Mouse (Mus musculus) MEL (cell line): Measurements from ENCODE around the gene Manf. TPM values are rescaled to one million over a fixed set of nuclear protein-coding genes. Genes with fewer than 3 reads are reported as not detected.

Experiments used
- DNase-seq: peaks from one replicate; pipeline ENCODE4 v3.0.0; 2011; ENCODE audit warnings: low read depth, low spot score
- H3K27ac ChIP-seq: 2 replicates; pipeline ENCODE4 v1.5.1; 2012; ENCODE audit warnings: low read depth, mild to moderate bottlenecking, control low read depth, low read length, moderate library complexity; ENCODE audit not compliant: control insufficient read depth
- H3K27me3 ChIP-seq, 2 experiments: fragments of 150-350 bp in 1 of 2; sonication (generic) in 1 of 2; 2 replicates each; pipeline ENCODE4 v1.6.1; 2012; ENCODE audit warnings: low read length in 2 of 2, mild to moderate bottlenecking in 2 of 2, improper control_type of control experiment in 1 of 2, moderate library complexity in 1 of 2; ENCODE audit not compliant: insufficient read depth in 2 of 2, control insufficient read depth in 1 of 2
- H3K36me3 ChIP-seq, 2 experiments: 2 replicates each; pipeline ENCODE4 v1.6.1; 2012 to 2014; ENCODE audit warnings: low read length in 2 of 2, improper control_type of control experiment in 1 of 2, inconsistent platforms in 1 of 2, mild to moderate bottlenecking in 1 of 2; ENCODE audit not compliant: insufficient read depth in 2 of 2, control insufficient read depth in 1 of 2
- H3K4me1 ChIP-seq, 2 experiments: fragments of 150-350 bp in 1 of 2; sonication (generic) in 1 of 2; 2 replicates each; pipeline ENCODE4 v1.6.1; 2012; ENCODE audit warnings: low read length in 2 of 2, improper control_type of control experiment in 1 of 2, mild to moderate bottlenecking in 1 of 2; ENCODE audit not compliant: insufficient read depth in 2 of 2, control insufficient read depth in 1 of 2
- H3K4me3 ChIP-seq, 2 experiments: fragments of 150-350 bp in 1 of 2; sonication (generic) in 1 of 2; 2 replicates each; pipeline ENCODE4 v1.5.1; 2012; ENCODE audit warnings: low read depth in 2 of 2, low read length in 2 of 2, mild to moderate bottlenecking in 2 of 2, moderate library complexity in 2 of 2, control low read depth in 1 of 2, improper control_type of control experiment in 1 of 2; ENCODE audit not compliant: control insufficient read depth in 1 of 2, insufficient read depth in 1 of 2
- H3K79me2 ChIP-seq: 2 replicates; pipeline ENCODE4 v1.6.1; 2012; ENCODE audit warnings: mild to moderate bottlenecking, low read length, moderate library complexity; ENCODE audit not compliant: control insufficient read depth, poor library complexity, insufficient read depth
- H3K9ac ChIP-seq: 2 replicates; pipeline ENCODE4 v1.6.1; 2012; ENCODE audit warnings: low read depth, mild to moderate bottlenecking, control low read depth, low read length, moderate library complexity; ENCODE audit not compliant: control insufficient read depth, poor library complexity, severe bottlenecking
- H3K9me3 ChIP-seq: fragments of 150-350 bp; sonication (generic); replicated peaks from 2 replicates; pipeline ENCODE4 v1.6.1; 2012; ENCODE audit warnings: mild to moderate bottlenecking, low read length, improper control_type of control experiment, moderate library complexity; ENCODE audit not compliant: insufficient read depth
- BHLHE40 ChIP-seq: IDR thresholded peaks from 2 replicates; pipeline ENCODE4 v1.6.1; 2012; ENCODE audit warnings: low read depth, mild to moderate bottlenecking, inconsistent platforms, low read length, improper control_type of control experiment, borderline replicate concordance
- CHD1 ChIP-seq: IDR thresholded peaks from 2 replicates; pipeline ENCODE4 v1.6.1; 2012; ENCODE audit warnings: low read depth, mild to moderate bottlenecking, inconsistent platforms, low read length, improper control_type of control experiment
- E2F4 ChIP-seq: IDR thresholded peaks from 2 replicates; pipeline ENCODE4 v1.6.1; 2011; ENCODE audit warnings: low read depth, low read length, improper control_type of control experiment, borderline replicate concordance
- EP300 ChIP-seq, 2 experiments: IDR thresholded peaks; 2 replicates each; pipeline ENCODE4 v1.6.1; 2011; ENCODE audit warnings: improper control_type of control experiment in 2 of 2, low read length in 2 of 2, low read depth in 1 of 2, mild to moderate bottlenecking in 1 of 2
- ETS1 ChIP-seq: IDR thresholded peaks from 2 replicates; pipeline ENCODE4 v1.6.1; 2012; ENCODE audit warnings: low read depth, mild to moderate bottlenecking, inconsistent platforms, low read length, improper control_type of control experiment, moderate library complexity
- GATA1 ChIP-seq: IDR thresholded peaks from 2 replicates; pipeline ENCODE4 v1.6.1; 2011; ENCODE audit warnings: low read depth, low read length, improper control_type of control experiment
- HCFC1 ChIP-seq: IDR thresholded peaks from 2 replicates; pipeline ENCODE4 v1.6.1; 2012; ENCODE audit warnings: low read depth, mild to moderate bottlenecking, inconsistent platforms, low read length, improper control_type of control experiment, moderate library complexity
- JUND ChIP-seq: IDR thresholded peaks from 2 replicates; pipeline ENCODE4 v1.6.1; 2011; ENCODE audit warnings: low read depth, mild to moderate bottlenecking, improper control_type of control experiment, low read length
- KAT2A ChIP-seq: conservative IDR thresholded peaks from 2 replicates; pipeline ENCODE4 v1.6.1; 2012; ENCODE audit warnings: low read depth, low read length, improper control_type of control experiment, inconsistent platforms
- MAX ChIP-seq: IDR thresholded peaks from 2 replicates; pipeline ENCODE4 v1.6.1; 2011; ENCODE audit warnings: low read length, improper control_type of control experiment
- MAZ ChIP-seq: IDR thresholded peaks from 2 replicates; pipeline ENCODE4 v1.6.1; 2012; ENCODE audit warnings: low read depth, mild to moderate bottlenecking, inconsistent platforms, low read length, improper control_type of control experiment
- MXI1 ChIP-seq: IDR thresholded peaks from 2 replicates; pipeline ENCODE4 v1.6.1; 2011; ENCODE audit warnings: mild to moderate bottlenecking, low read depth, low read length, improper control_type of control experiment
- MYB ChIP-seq: IDR thresholded peaks from 2 replicates; pipeline ENCODE4 v1.6.1; 2011; ENCODE audit warnings: mild to moderate bottlenecking, low read depth, low read length, improper control_type of control experiment
- MYC ChIP-seq: IDR thresholded peaks from 2 replicates; pipeline ENCODE4 v1.6.1; 2011; ENCODE audit warnings: low read depth, mild to moderate bottlenecking, low read length, improper control_type of control experiment, moderate library complexity
- NELFE ChIP-seq: IDR thresholded peaks from 2 replicates; pipeline ENCODE4 v1.6.1; 2011; ENCODE audit warnings: low read depth, low read length, improper control_type of control experiment
- NRF1 ChIP-seq: IDR thresholded peaks from 2 replicates; pipeline ENCODE4 v1.6.1; 2014; ENCODE audit warnings: low read depth, mild to moderate bottlenecking, inconsistent platforms, low read length, improper control_type of control experiment, moderate library complexity; ENCODE audit not compliant: poor library complexity, insufficient read depth, severe bottlenecking
- POLR2AphosphoS2 ChIP-seq: IDR thresholded peaks from 2 replicates; pipeline ENCODE4 v1.6.1; 2011; ENCODE audit warnings: low read length, improper control_type of control experiment
- RCOR1 ChIP-seq: IDR thresholded peaks from 2 replicates; pipeline ENCODE4 v1.6.1; 2012; ENCODE audit warnings: low read depth, mild to moderate bottlenecking, inconsistent platforms, low read length, improper control_type of control experiment
- SIN3A ChIP-seq: IDR thresholded peaks from 2 replicates; pipeline ENCODE4 v1.6.1; 2012; ENCODE audit warnings: low read length, improper control_type of control experiment, inconsistent platforms
- TAL1 ChIP-seq: IDR thresholded peaks from 2 replicates; pipeline ENCODE4 v1.6.1; 2012; ENCODE audit warnings: mild to moderate bottlenecking, inconsistent platforms, low read length, moderate library complexity, mixed read lengths
- TCF12 ChIP-seq: IDR thresholded peaks from 2 replicates; pipeline ENCODE4 v1.6.1; 2014; ENCODE audit warnings: low read depth, mild to moderate bottlenecking, inconsistent platforms, low read length, improper control_type of control experiment, moderate library complexity
- UBTF ChIP-seq: IDR thresholded peaks from 2 replicates; pipeline ENCODE4 v1.6.1; 2012; ENCODE audit warnings: low read depth, mild to moderate bottlenecking, inconsistent platforms, low read length, improper control_type of control experiment, moderate library complexity, borderline replicate concordance; ENCODE audit not compliant: insufficient read depth
- USF1 ChIP-seq: IDR thresholded peaks from 2 replicates; pipeline ENCODE4 v1.6.1; 2014; ENCODE audit warnings: low read depth, mild to moderate bottlenecking, inconsistent platforms, low read length, improper control_type of control experiment, moderate library complexity
- ZKSCAN1 ChIP-seq: IDR thresholded peaks from 2 replicates; pipeline ENCODE4 v1.6.1; 2012; ENCODE audit warnings: low read depth, mild to moderate bottlenecking, inconsistent platforms, low read length, improper control_type of control experiment, moderate library complexity
- ZMIZ1 ChIP-seq: IDR thresholded peaks from 2 replicates; pipeline ENCODE4 v1.6.1; 2012; ENCODE audit warnings: low read depth, mild to moderate bottlenecking, inconsistent platforms, low read length, improper control_type of control experiment, moderate library complexity
- polyA plus RNA-seq, 2 experiments: library from polyadenylated mRNA; stranded (reverse) in 1 of 2; unstranded in 1 of 2; fragments of >175 nt in 1 of 2; fragments of >200 nt in 1 of 2; gene quantifications; 2 replicates each; pipeline versions ENCODE4 v1.2.1 to v1.2.4; 2012; ENCODE audit warnings: low replicate concordance in 2 of 2, low read depth in 1 of 2; ENCODE audit not compliant: insufficient read length in 2 of 2, insufficient read depth in 1 of 2, missing spikeins in 1 of 2
- total RNA-seq: library from RNA; depleted of rRNA; stranded (reverse); fragments of 300-350 nt; gene quantifications from 2 replicates; pipeline ENCODE4 v1.2.3, GENCODE M21; 2012

Manf gene
- total and polyA plus RNA-seq, 3 experiments: 289 to 316 TPM; not detected in 1

DNA sequence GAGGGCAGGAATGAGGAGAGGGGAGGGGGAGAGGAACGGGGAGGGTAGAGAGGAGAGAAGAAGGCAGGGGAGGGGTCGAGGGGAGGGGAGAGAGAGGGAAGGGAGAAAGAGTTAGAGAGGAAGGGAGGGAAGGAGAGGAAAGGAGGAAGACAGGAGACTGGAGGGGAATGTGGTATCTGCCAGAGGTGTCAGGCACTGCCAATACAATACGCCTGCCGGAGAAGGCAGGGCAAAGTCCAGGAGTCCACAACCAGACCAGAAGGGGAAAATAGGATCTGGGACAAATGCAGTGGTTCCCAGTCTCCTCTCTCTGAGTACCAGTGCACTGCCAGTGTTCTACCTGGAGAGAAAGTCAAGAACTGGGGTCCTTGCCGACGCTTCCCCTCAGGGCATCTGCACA lies 100.9 kb downstream of the Manf start:
- H3K4me1 ChIP-seq: peaks cover 0 to 4% of the 10 kb centered on the region in 2 experiments; a peak in 1 of 4 replicates
- peaks cover 22% of the 10 kb centered on the region for H3K79me2 ChIP-seq
- no peak for DNase-seq
- peaks cover 0 to 9% of the 10 kb centered on the region in 2 experiments; a peak in 2 of 4 replicates for H3K36me3 ChIP-seq
- peaks cover 2 to 4% of the 10 kb centered on the region in 2 experiments; a peak in 3 of 4 replicates for H3K27me3 ChIP-seq
- H3K9ac ChIP-seq: no peak overlapping the region
- no peak overlapping the region for H3K4me3 ChIP-seq
- H3K27ac ChIP-seq: no peak overlapping the region
- no peaks in the 10 kb centered on the region for H3K9me3 ChIP-seq
- TF ChIP-seq ZMIZ1 (no peak), CHD1 (no peak), GATA1 (no peak), UBTF (no peak), BHLHE40 (no peak), JUND (no peak), MAZ (no peak), MAX (no peak), KAT2A (no peak), TCF12 (no peak), EP300 (IDR thresholded peaks at IDR 0.05; ENCODE audit: low read depth in 1 of 2, low read length in 2 of 2) (no peak), E2F4 (no peak), USF1 (no peak), MYC (no peak), HCFC1 (no peak), NRF1 (no peak), MYB (no peak), POLR2AphosphoS2 (no peak), RCOR1 (no peak)

DNA sequence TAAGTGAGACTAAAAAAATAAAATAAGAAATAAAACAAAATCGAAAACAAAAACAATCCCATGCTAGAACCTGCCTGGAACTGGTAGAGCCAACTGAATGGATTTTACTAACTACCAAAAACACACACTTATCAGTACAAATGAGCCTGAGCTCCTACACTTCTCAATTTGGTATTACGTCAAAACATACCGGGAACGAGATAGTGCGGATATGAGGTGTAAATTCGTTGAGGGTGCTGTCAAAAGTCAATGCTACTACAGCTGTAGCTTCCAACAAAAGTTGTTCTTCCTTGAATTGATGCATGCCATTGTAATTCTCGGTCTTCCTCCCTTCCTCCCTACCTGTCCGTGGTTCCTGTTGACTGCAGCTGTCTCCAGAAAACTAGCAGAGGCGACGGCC lies 102.4 kb downstream of the Manf start:
- peak overlapping the region; percentile 51 to 88 for H3K4me3 ChIP-seq
- no peaks in the 10 kb centered on the region; a peak in 2 of 4 replicates for H3K27me3 ChIP-seq
- no peaks in the 10 kb centered on the region for H3K9me3 ChIP-seq
- peak overlapping the region; percentile 78 for H3K27ac ChIP-seq
- H3K4me1 ChIP-seq: peaks cover 0 to 4% of the 10 kb centered on the region in 2 experiments; a peak in 1 of 4 replicates
- H3K9ac ChIP-seq: peak overlapping the region; percentile 98
- peak; percentile 81 for DNase-seq
- peaks cover 0 to 9% of the 10 kb centered on the region in 2 experiments; a peak in 2 of 4 replicates for H3K36me3 ChIP-seq
- TF ChIP-seq ZMIZ1: 0 out of 2 replicates have a peak, but pooled peaks have one; percentile 7
- no peak for TF ChIP-seq MXI1
- TF ChIP-seq SIN3A: peak; percentile 28; the same call in 1 of the 2 replicates
- peak in 1 of 2 experiments; percentile 34; a peak in 2 of 4 replicates for TF ChIP-seq EP300 (IDR thresholded peaks at IDR 0.05; ENCODE audit: low read depth in 1 of 2, low read length in 2 of 2)
- TF ChIP-seq CHD1: 0 out of 2 replicates have a peak, but pooled peaks have one; percentile 40
- no peak for TF ChIP-seq TAL1
- TF ChIP-seq ETS1: 0 out of 2 replicates have a peak, but pooled peaks have one; percentile 24
- TF ChIP-seq UBTF: no peak
- peak; percentile 23 for TF ChIP-seq NELFE
- TF ChIP-seq ZKSCAN1: 0 out of 2 replicates have a peak, but pooled peaks have one; percentile 25
- TF ChIP-seq, all 39 proteins: peak for 7
- H3K79me2 ChIP-seq: peaks cover 29% of the 10 kb centered on the region
